Comparison of ENCODE assay signal across 10 mouse cellular contexts in the genomic region with DNA sequence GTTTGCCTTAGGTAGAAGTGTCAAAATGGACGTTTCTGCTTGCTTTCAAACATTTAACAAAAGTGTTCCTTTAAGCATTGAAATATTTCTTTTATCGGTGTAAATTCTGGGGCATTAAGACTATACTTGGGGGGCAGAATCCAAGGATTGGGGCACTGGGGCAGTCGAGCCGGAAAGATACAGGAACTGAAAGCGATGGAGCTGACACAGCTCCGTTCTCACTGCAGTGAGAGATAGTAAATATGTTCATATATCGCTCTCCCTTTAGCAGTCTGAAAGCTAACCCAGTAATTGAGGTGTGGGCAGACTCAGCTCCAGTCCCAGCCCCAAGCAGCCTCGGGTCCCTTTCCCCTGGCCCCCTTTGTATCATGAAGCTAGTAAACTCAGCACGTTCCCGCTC. TPM values are rescaled to one million over a fixed set of nuclear protein-coding genes. Genes with fewer than 3 reads are reported as not detected.
DNase-seq lines count a peak whose midpoint lies in the region; ATAC-seq and TF ChIP-seq lines count a peak whose summit lies in the region.
"Had no signal": no experiment of that assay in that cellular context is flagged by ENCODE, and none has a peak within 500 bp of the region (broad histone marks: within the 10 kb centered on the region; RNA-seq: fewer than 3 reads in every experiment).

No protein-coding gene starts in this region.

- peak overlapping the region; percentile 74 for H3K9ac ChIP-seq in heart, embryonic 13.5 days
- H3K9ac ChIP-seq in hindbrain, embryonic 11.5 days (ENCODE audit: low read depth, low read length), result peak overlapping the region; percentile 53; the same call in 1 of the 2 replicates

- H3K27ac ChIP-seq in heart, embryonic 13.5 days (replicated peaks), result no peak overlapping the region
- H3K27ac ChIP-seq in hindbrain, embryonic 11.5 days (ENCODE audit: low read depth, low read length), result no peak overlapping the region
- H3K27ac ChIP-seq in midbrain, embryonic 10.5 days (replicated peaks), result no peak overlapping the region

- no peak for DNase-seq in heart, adult 11 months
- DNase-seq in Patski (ENCODE audit: low read depth, low spot score), result no peak
- DNase-seq in hindbrain, embryonic 11.5 days (ENCODE audit: low spot score), result no peak
- no peak for DNase-seq in midbrain, embryonic 10.5 days (ENCODE audit: low spot score)
- no peak for DNase-seq in urinary bladder, postnatal 14 days (ENCODE audit: low spot score)
- no peak for DNase-seq in adrenal gland, postnatal 36 days
- DNase-seq in left cerebral cortex, postnatal 36 days (ENCODE audit: low spot score in 2 of 2), result no peak
- DNase-seq: right cerebral cortex, postnatal 25 days had no signal

- no peaks in the 10 kb centered on the region for H3K36me3 ChIP-seq in heart, embryonic 13.5 days
- no peaks in the 10 kb centered on the region for H3K36me3 ChIP-seq in hindbrain, embryonic 11.5 days (ENCODE audit: control insufficient read depth, insufficient read depth, low read length)
- no peaks in the 10 kb centered on the region for H3K36me3 ChIP-seq in midbrain, embryonic 10.5 days
- H3K36me3 ChIP-seq: G1E had no signal

- peaks cover 41% of the 10 kb centered on the region for H3K27me3 ChIP-seq in heart, embryonic 13.5 days (replicated peaks)
- no peaks in the 10 kb centered on the region for H3K27me3 ChIP-seq in Patski
- peaks cover 9% of the 10 kb centered on the region for H3K27me3 ChIP-seq in hindbrain, embryonic 11.5 days (ENCODE audit: control insufficient read depth, insufficient read depth, low read length)
- H3K27me3 ChIP-seq in midbrain, embryonic 10.5 days (ENCODE audit: low read depth, poor library complexity, severe bottlenecking), result peaks cover 46% of the 10 kb centered on the region

- H3K4me2 ChIP-seq in heart, embryonic 13.5 days, result peak overlapping the region; percentile 91
- peak overlapping the region; percentile 99 for H3K4me2 ChIP-seq in hindbrain, embryonic 11.5 days (replicated peaks; ENCODE audit: low read depth, low read length)

- intact Hi-C loops in left cerebral cortex, postnatal 36 days (cut with DNase I), result no loop called here

- peak overlapping the region; percentile 61 for H3K4me3 ChIP-seq in heart, embryonic 13.5 days
- H3K4me3 ChIP-seq in hindbrain, embryonic 11.5 days (ENCODE audit: low read depth, low read length), result peak overlapping the region; percentile 58; the same call in 1 of the 2 replicates
- peak overlapping the region; percentile 67 for H3K4me3 ChIP-seq in midbrain, embryonic 10.5 days

- no peak for TF ChIP-seq CTCF in Patski (IDR thresholded peaks at IDR 0.05)

- in situ Hi-C loops in Patski (cut with MboI; ENCODE audit: low pct_unique_long_range_greater_than_20kb), result no loop called here

- 32% methylated on average over 10 of the region's 10 CpGs for WGBS in heart, embryonic 13.5 days
- WGBS in hindbrain, embryonic 11.5 days, result 37% methylated on average over 10 of the region's 10 CpGs
- WGBS in midbrain, embryonic 10.5 days, result 34% methylated on average over 10 of the region's 10 CpGs

- H3K4me1 ChIP-seq in heart, embryonic 13.5 days, result peaks cover 16% of the 10 kb centered on the region
- H3K4me1 ChIP-seq in hindbrain, embryonic 11.5 days (replicated peaks; ENCODE audit: control insufficient read depth, insufficient read depth, low read length), result 0 out of 2 replicates have a peak, but pooled peaks cover 4% of the 10 kb centered on the region
- peaks cover 20% of the 10 kb centered on the region for H3K4me1 ChIP-seq in midbrain, embryonic 10.5 days

- POLR2A ChIA-PET in Patski (lab: Charles Lee), result interaction anchor here (0.7 to 1.2 kb wide), 3 partner anchors 13 to 26 kb away, joined by 3 to 4 read pairs (median 3); no protein-coding TSS in a partner anchor

- no peaks in the 10 kb centered on the region for H3K9me3 ChIP-seq in heart, embryonic 13.5 days
- no peaks in the 10 kb centered on the region for H3K9me3 ChIP-seq in hindbrain, embryonic 11.5 days (ENCODE audit: control insufficient read depth, low read length)
- H3K9me3 ChIP-seq in midbrain, embryonic 10.5 days (replicated peaks), result no peaks in the 10 kb centered on the region

- no peak for ATAC-seq in heart, embryonic 13.5 days (ENCODE audit: extremely low read depth, insufficient number of reproducible peaks, low FRiP score, low TSS enrichment)
- peak; percentile 4 for ATAC-seq in Patski
- ATAC-seq in hindbrain, embryonic 11.5 days (ENCODE audit: low FRiP score), result no peak; the same call in 1 of the 2 replicates

- CTCF ChIA-PET in Patski (lab: Charles Lee), result interaction anchor here (1.2 to 1.8 kb wide), 5 partner anchors 10 to 36 kb away, joined by 3 to 9 read pairs (median 3); no protein-coding TSS in a partner anchor

RNA-seq across cellular contexts. Expression of a gene that starts 1.0 kb away (rescaled TPM):
- polyA plus RNA-seq in heart, embryonic 13.5 days (2015; fragmentation: Nextera tagmentation; extraction: Ambion mirVana), result 3.6 and 4.3 TPM in 2 replicates
- polyA plus RNA-seq in Patski (2021), result 12.4 TPM
- 1.7 and 2.8 TPM in 2 replicates for polyA plus RNA-seq in hindbrain, embryonic 11.5 days (2014; fragmentation: Nextera tagmentation; extraction: Ambion mirVana)
- polyA plus RNA-seq in midbrain, embryonic 10.5 days (2016; fragmentation: Nextera tagmentation; extraction: Ambion mirVana), result 2.6 and 2.7 TPM in 2 replicates
- 10 to 100 TPM in 1 of 2 experiments, 1 to 10 TPM in 1; 8.9 to 11.7 TPM for total RNA-seq in adrenal gland, postnatal 36 days (2021)
- 1 to 10 TPM; 1.2 to 2.9 TPM for total RNA-seq in left cerebral cortex, postnatal 36 days (2021)
- total RNA-seq: G1E had no signal
- polyA plus RNA-seq: G1E had no signal
